Mouse (Mus musculus) lung, postnatal 0 days (tissue): Measurements from ENCODE around the gene Inpp4a.

Experiments used
- CTCF ChIP-seq: IDR thresholded peaks from 2 replicates; pipeline ENCODE4 v1.5.1; 2016; ENCODE audit warnings: antibody characterized with exemption, mild to moderate bottlenecking
- EP300 ChIP-seq: IDR thresholded peaks from 2 replicates; pipeline ENCODE4 v1.6.1; 2016; ENCODE audit warnings: antibody characterized with exemption, mild to moderate bottlenecking, control low read depth

DNA sequence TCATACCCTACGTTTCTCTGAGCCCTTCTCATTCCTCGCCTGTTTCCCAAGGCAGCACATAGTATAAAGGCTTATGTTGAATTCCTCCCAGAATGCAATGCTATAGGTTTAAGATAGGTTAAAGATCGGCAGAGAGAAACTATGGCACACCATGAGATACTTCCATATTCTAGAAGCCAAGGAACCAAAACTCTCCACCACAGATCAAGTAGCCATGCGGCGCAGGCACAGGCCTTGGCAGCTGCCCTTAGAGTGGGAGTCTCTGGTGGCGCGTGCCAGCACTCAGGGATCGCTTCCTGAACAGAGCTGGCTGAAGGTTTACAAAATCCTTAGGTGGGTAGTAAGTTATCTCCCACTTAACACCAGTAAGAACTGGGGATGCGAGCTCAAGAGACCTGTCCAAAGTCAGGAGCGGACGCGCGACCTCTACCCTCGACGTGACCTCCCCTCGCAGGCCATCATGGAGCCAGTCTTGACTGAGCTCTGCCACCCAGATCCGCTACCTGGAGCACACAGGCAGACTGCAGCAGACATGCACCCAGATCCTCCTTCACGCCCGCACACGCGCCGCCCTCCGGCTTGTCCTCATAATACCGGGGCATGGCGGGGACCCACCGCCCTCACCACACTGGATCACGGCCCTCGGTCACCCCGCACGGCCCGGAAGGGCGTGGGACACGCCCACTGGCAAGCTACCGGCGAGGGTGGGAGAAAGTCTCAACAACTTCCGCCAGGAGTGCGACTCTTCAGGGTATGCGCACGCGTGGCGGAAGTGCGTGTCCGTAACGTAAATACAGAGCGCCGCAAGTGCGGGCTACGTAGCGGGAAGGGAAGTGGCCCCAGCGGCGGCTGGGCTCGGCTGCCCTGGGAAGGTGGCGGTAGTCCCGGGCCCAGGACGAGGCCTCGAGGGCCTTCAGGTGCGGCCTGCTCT, 130.0 kb downstream of the Inpp4a start, which contains the start of the genes Coa5 and Unc50:
- TF ChIP-seq CTCF (peak; percentile 32; the same call in 1 of the 2 replicates), EP300 (no peak; the same call in none of the 2 replicates)
